Mouse (Mus musculus) adrenal gland, adult 8-10 months (tissue): ENCODE results near the gene Ccnl1. TPM values are rescaled to one million over a fixed set of nuclear protein-coding genes. Genes with fewer than 3 reads are reported as not detected.

ENCODE experiments used
- DNase-seq: peaks from one replicate; pipeline ENCODE4 v3.0.0; 2022
- total RNA-seq, 4 experiments: library from RNA; stranded (reverse); gene quantifications; 2 replicates each; pipeline ENCODE4 v1.2.4; 2022

The Ccnl1 gene
- total RNA-seq, 4 experiments from 2014 or later, result 53.2 to 91.9 (median 84.1) TPM

DNA sequence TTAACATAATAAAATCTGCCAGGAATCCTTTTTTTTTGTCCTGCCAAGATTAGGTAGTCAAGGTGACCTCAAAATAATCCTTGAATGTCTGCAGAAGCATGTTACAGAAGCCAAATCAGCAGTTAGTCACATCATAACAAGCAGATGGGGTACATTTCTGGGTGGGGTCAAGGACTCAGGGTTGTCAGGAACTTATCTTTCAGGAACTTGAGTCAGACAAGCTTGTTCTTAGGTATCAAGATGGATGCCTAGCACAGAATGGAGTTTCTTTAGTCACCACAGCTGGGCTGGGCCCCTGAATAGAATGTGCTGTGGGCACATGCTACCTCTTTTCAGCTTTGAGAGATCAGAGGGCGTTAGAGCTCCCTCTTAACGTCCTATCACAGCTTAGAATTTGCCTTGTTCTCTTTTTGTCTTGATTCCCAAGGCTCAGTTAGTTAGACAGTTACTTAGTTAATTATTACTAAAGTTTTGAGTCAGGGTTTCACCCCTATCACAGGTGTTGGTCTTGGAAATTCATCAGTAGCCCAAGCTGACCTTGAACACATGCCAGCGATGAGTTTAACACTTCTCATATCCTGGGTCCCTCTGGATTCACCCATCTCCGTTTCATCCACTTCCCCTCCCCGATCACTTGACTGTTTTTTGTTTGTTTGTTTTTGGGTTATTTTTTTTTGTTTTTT, 32.9 kb downstream of the Ccnl1 start:
- peak; percentile 55 for DNase-seq

DNA sequence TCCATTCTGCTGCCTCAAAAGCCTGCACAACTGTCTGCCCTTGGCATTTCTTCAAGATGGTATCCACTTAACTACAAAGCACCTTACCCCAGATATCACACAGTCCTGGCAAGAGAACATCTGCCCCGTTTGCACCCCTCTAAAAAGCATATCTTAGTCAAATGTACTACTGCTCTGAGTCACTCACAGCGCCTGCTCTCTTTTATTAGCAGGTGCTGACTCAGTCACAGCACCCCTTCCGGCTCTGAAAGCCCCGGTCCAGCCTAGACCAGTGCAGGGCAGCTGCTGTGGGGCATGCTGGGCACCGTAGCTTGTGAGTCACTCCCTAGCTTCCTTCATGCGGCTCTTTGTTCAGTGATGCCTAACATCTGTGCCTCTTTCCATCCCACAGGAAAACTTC, 35.6 kb downstream of the Ccnl1 start:
- DNase-seq, result no peak

- no peak for DNase-seq
These were observed 36.4 kb downstream of the Ccnl1 start for GRCm38 (mm10) chr3:65921671-65922070.

GRCm38 (mm10) chr3:65919016-65919415, 39.0 kb downstream of the Ccnl1 start:
- no peak for DNase-seq

GRCm38 (mm10) chr3:65912928-65913327, 45.1 kb downstream of the Ccnl1 start:
- DNase-seq, result no peak

DNA sequence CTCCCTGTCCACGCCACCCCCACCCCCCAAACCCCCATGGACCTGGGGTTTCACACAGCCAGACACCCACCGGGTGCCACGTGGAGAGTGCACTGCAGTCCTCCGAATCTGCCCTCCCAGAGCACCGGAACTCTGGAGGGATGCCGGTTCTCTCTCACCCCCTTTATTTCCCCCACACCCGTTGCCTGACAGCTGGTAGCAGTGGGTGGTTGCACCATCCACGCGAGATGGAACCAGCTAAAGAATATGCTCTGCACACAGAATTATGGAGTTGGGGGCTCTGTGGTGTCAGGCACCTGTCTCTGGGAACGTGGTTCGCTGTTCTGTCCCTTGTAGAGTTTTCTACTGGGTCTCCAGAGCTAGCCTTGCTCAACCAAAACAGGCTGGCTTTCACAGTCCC, 45.8 kb downstream of the Ccnl1 start:
- no peak for DNase-seq

GRCm38 (mm10) chr3:65911265-65911664, 46.8 kb downstream of the Ccnl1 start:
- DNase-seq, result no peak

GRCm38 (mm10) chr3:65909454-65909853, 48.6 kb downstream of the Ccnl1 start:
- no peak for DNase-seq

DNA sequence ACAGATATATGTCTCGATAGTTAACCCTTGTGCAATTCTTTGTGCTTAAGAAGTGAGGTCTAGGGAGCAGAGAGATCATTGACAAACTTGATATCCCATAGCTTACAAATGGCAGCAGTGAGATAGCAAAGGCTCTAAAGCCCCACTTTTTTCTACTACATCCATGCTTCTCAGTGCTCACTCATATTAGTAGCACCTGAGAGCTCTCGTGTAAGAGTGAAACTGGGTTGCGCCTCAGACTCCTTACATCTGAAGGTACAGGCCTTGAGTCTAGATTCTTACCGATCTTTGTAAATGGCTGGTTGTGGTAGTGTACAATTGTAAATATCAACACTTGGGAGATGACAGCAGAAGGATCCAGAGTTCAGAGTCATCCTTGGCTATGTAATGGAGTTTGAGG, 50.5 kb downstream of the Ccnl1 start:
- no peak for DNase-seq

GRCm38 (mm10) chr3:65905281-65906169, 52.5 kb downstream of the Ccnl1 start:
- DNase-seq, result no peak

GRCm38 (mm10) chr3:65904711-65905110, 53.3 kb downstream of the Ccnl1 start:
- no peak for DNase-seq

DNA sequence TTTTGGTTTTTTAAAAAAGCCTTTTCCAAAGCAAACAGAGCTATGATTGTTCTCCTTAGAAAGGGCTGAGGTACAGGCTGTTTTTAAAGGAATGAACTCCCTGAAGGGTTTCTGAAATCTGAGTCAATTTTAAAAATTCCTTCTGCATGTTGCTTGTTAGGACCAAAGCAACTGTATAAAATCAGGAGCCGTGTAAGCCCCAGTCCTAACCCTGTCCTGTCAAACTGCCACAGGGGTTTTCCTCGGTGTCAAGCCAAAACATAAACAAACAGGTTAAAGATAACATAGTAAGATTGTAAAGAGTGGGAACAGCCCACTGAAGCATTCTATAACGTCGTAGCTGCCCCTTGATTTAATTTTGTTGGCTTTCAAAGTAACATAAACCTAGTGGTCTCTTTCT, 53.9 kb downstream of the Ccnl1 start:
- no peak for DNase-seq

- no peak for DNase-seq
These were observed 59.3 kb downstream of the Ccnl1 start for GRCm38 (mm10) chr3:65898598-65899278.

- DNase-seq, result no peak
These were observed 60.6 kb downstream of the Ccnl1 start for GRCm38 (mm10) chr3:65897233-65897993.
